Mouse (Mus musculus) forebrain, embryonic 12.5 days (tissue): Measurements from ENCODE around the gene Ephb1. TPM values are rescaled to one million over a fixed set of nuclear protein-coding genes. Genes with fewer than 3 reads are reported as not detected.

Experiments
- ATAC-seq: fragments of 200-750 bp; cut with Nextera tagmentation; 2 replicates; pipeline ENCODE4 v1.8.0; 2017; ENCODE audit warnings: moderate TSS enrichment; ENCODE audit not compliant: low FRiP score
- H3K27ac ChIP-seq: fragments of 300-500 bp; sonication (generic); 2 replicates; pipeline ENCODE4 v1.5.1; 2016; ENCODE audit warnings: mild to moderate bottlenecking
- H3K27me3 ChIP-seq: fragments of 300-500 bp; sonication (generic); 2 replicates; pipeline ENCODE4 v1.6.1; 2016; ENCODE audit warnings: mild to moderate bottlenecking
- H3K36me3 ChIP-seq: fragments of 300-500 bp; sonication (generic); replicated peaks from 2 replicates; pipeline ENCODE4 v1.6.1; 2016; ENCODE audit warnings: mild to moderate bottlenecking
- H3K4me1 ChIP-seq: fragments of 300-500 bp; sonication (generic); 2 replicates; pipeline ENCODE4 v1.6.1; 2016
- H3K4me2 ChIP-seq: fragments of 300-500 bp; sonication (generic); 2 replicates; pipeline ENCODE4 v1.6.1; 2016; ENCODE audit warnings: mild to moderate bottlenecking, moderate library complexity
- H3K4me3 ChIP-seq: fragments of 300-500 bp; sonication (generic); replicated peaks from 2 replicates; pipeline ENCODE4 v1.5.1; 2016; ENCODE audit warnings: mild to moderate bottlenecking
- H3K9ac ChIP-seq: fragments of 300-500 bp; sonication (generic); 2 replicates; pipeline ENCODE4 v1.6.1; 2016; ENCODE audit warnings: mild to moderate bottlenecking
- H3K9me3 ChIP-seq: fragments of 300-500 bp; sonication (generic); 2 replicates; pipeline ENCODE4 v1.6.1; 2016
- WGBS: fragments of 180-500 bp; shearing (Covaris S2); methylation state at CpG from one replicate; pipeline ENCODE4 v1.1.7; 2016; 5-methylcytosine and 5-hydroxymethylcytosine counted together
- microRNA-seq: library from miRNA; unstranded; fragments of <30 nt; microRNA quantifications from one replicate; pipeline ENCODE4, GENCODE M21; 2017
- polyA plus RNA-seq: library from polyadenylated mRNA; unstranded; fragments of >200 nt; fragmentation: Nextera tagmentation; extraction: Ambion mirVana; gene quantifications from 2 replicates; pipeline ENCODE4 v1.2.1, GENCODE M21; 2016

Ephb1 gene
- polyA plus RNA-seq, 1 experiment from 2014 or later = 26.7 TPM

DNA sequence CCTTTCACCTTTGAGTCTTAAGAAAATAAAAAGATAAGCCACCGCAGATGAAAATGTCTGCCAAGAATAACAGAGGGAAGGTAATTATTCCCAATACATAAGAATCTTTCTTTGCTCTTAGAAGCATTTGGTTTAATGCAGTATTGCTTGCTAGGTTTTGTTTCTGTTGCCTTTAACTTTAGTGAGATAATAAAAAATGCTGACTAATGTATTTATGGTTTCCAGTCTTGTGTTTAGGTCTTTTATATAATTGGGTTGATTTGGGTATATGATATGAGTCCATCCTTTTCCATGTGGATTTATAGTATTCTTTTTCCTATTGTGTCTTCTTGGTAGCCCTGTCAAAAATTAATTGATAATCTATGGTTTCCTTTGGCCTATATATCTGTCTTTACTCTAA lies 456.6 kb downstream of the Ephb1 start:
- no peak overlapping the region for H3K4me2 ChIP-seq
- no peaks in the 10 kb centered on the region for H3K36me3 ChIP-seq
- WGBS = 91% methylated on average over 1 of the region's 1 CpGs
- no peak overlapping the region for H3K9ac ChIP-seq
- H3K27ac ChIP-seq = no peak overlapping the region
- no peak for ATAC-seq
- H3K4me1 ChIP-seq = no peaks in the 10 kb centered on the region
- H3K4me3 ChIP-seq = no peak overlapping the region
- no peaks in the 10 kb centered on the region for H3K9me3 ChIP-seq
- no peaks in the 10 kb centered on the region for H3K27me3 ChIP-seq

DNA sequence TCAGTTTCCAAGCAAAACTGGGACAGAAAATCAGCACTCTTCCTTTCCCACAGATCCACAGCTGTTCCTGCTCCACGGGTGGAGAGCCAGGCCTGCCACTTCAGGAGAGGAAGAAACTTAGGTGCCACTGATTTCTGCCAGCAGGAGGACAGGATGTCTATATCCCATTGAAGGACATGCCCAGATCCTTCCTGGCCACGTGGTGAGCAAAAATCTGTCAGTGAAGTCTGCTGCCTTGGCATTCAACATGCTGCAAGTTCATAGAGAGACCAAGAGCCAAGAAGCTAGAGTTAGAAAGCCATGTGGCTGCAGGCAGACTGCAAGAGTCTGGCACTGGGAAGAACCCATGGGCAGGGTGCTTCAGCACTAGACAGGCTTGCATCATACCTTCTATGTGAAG lies 471.2 kb downstream of the Ephb1 start:
- no peak overlapping the region for H3K27ac ChIP-seq
- no peak overlapping the region for H3K9ac ChIP-seq
- WGBS = 77% methylated on average over 2 of the region's 2 CpGs
- no peak for ATAC-seq
- H3K4me1 ChIP-seq = no peaks in the 10 kb centered on the region
- H3K27me3 ChIP-seq = no peaks in the 10 kb centered on the region
- no peak overlapping the region for H3K4me3 ChIP-seq
- H3K4me2 ChIP-seq = no peak overlapping the region
- no peaks in the 10 kb centered on the region for H3K9me3 ChIP-seq
- H3K36me3 ChIP-seq = no peaks in the 10 kb centered on the region

DNA sequence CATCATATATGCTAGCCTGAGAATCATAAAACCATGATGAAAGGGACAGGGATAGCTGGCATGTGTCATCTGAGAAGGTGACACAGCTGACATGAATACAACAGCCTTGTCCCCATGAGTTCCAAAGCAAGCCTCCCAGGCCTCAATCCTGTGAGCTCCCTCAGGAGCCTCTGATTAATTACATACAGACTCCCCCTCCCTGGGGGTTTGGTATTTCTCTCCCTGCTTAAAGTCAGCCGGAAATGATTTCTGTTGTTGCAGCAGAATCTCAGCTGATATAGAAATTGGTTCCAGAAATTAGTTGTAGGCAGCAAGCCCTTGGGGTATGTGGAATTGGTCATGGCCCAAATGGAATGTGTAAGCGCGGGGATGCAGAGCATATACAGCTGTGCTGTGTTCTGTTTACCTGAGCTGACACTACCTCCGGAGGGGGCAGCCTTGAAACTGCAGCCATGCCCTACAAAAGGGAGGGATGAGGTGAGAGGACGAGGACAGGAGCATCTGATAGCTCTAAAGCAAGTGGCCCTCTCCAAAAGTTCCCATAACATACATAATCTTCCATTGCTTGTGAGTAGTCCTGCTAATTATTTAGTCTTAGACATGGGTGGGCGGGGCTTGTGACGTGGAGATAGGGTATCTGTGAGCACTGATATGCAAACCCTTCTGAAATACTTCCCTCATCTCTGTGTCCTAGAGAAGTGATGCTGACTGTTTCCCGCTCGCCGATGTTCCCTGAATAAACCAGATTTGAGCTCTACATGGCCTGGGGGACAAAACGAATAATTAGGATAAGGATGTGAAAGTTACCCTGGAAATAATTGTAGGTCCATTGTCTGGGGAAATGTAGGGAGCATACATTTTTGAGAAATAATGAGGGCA lies 477.1 kb downstream of the Ephb1 start:
- Histone ChIP-seq H3K4me1 (no peaks in the 10 kb centered on the region), H3K27ac (no peak overlapping the region), H3K9me3 (no peaks in the 10 kb centered on the region), H3K27me3 (no peaks in the 10 kb centered on the region), H3K4me2 (no peak overlapping the region), H3K9ac (no peak overlapping the region), H3K36me3 (no peaks in the 10 kb centered on the region), H3K4me3 (no peak overlapping the region)
- ATAC-seq = no peak
- WGBS = 83% methylated on average over 11 of the region's 11 CpGs

GRCm38 (mm10) chr9:101875306-101875705 lies 479.2 kb downstream of the Ephb1 start:
- Histone ChIP-seq H3K4me3 (no peak overlapping the region), H3K4me2 (no peak overlapping the region), H3K36me3 (no peaks in the 10 kb centered on the region), H3K27me3 (no peaks in the 10 kb centered on the region), H3K9ac (no peak overlapping the region), H3K9me3 (no peaks in the 10 kb centered on the region), H3K4me1 (no peaks in the 10 kb centered on the region), H3K27ac (no peak overlapping the region)
- ATAC-seq = no peak
- WGBS = 89% methylated on average over 1 of the region's 1 CpGs

Small RNA genes within 50 kb of the gene (microRNA-seq; reads per million reads assigned to microRNA genes)
- gene Mir7243 = not detected

Other genes starting within 250 kb of the Ephb1 start
- 0.08 and 0.17 TPM in 2 replicates for gene Ky, start 151.1 kb upstream of the Ephb1 start, polyA plus RNA-seq